Mouse (Mus musculus) ES-E14 (cell line): ENCODE measurements around the gene Afg3l1.

Source experiments
- CHD2 ChIP-seq: IDR thresholded peaks from 2 replicates; pipeline ENCODE4 v1.6.1; 2014; ENCODE audit warnings: mild to moderate bottlenecking, low read depth, low read length, inconsistent platforms
- MAFK ChIP-seq: IDR thresholded peaks from 2 replicates; pipeline ENCODE4 v1.6.1; 2014; ENCODE audit warnings: mild to moderate bottlenecking, low read depth, low read length, inconsistent platforms; ENCODE audit not compliant: insufficient read depth

GRCm38 (mm10) chr8:123502192-123502591 is 24.5 kb downstream of the Afg3l1 start:
- no peak for TF ChIP-seq CHD2
- TF ChIP-seq MAFK: no peak
